Mouse (Mus musculus): ENCODE measurements around the gene Iqsec1.

DNA sequence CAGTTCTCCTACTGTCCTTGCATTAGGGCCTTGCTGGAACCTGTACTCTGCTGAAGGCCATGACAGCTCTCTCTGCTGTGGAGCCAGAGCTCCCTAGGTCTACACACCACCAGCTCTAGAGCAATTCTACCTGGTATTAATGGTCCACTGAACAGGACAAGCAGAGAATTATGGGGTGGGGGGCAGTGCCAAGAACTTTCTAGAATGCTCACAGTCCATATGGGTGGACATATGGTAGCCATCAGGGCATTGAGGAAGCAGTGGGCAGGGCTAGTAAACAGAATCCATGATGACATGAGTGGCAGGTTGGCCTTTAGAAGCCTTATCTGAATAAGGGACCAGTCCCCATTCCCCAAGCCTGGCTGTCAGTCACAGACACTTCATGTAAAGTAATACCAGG is 197.6 kb downstream of the Iqsec1 start:
- TF ChIP-seq GATA2 (IDR thresholded peaks at IDR 0.05; ENCODE audit: borderline replicate concordance, low read depth, low read length) (no peak), CTCF (IDR thresholded peaks at IDR 0.05; ENCODE audit: low read depth, low read length) (no peak), GATA1 (IDR thresholded peaks at IDR 0.05; ENCODE audit: borderline replicate concordance, low read length) (no peak), POLR2AphosphoS5 (IDR thresholded peaks at IDR 0.05; ENCODE audit: insufficient replicate concordance, low read depth, low read length) (no peak), TAL1 (conservative IDR thresholded peaks at IDR 0.05; ENCODE audit: low read depth, low read length) (no peak)
